In genomic region chr13:32018518-32019255, GRCm38 (mm10) we compare ENCODE assay signal across 9 mouse cellular contexts.
DNase-seq lines count a peak whose midpoint lies in the region; ATAC-seq lines count a peak whose summit lies in the region.
"Had no signal": no experiment of that assay in that cellular context is flagged by ENCODE, and none has a peak within 500 bp of the region (broad histone marks: within the 10 kb centered on the region; RNA-seq: fewer than 3 reads in every experiment).

No protein-coding gene starts in this region.

- H3K4me3 ChIP-seq in forebrain, embryonic 13.5 days = no peak overlapping the region
- no peak overlapping the region for H3K4me3 ChIP-seq in heart, embryonic 13.5 days
- no peak overlapping the region for H3K4me3 ChIP-seq in kidney, embryonic 16.5 days (ENCODE audit: low read length)
- H3K4me3 ChIP-seq in liver, embryonic 16.5 days (ENCODE audit: low read depth, low read length) = no peak overlapping the region
- H3K4me3 ChIP-seq: left cerebral cortex, adult 2 months had no signal

- no peaks in the 10 kb centered on the region for H3K36me3 ChIP-seq in forebrain, embryonic 13.5 days (ENCODE audit: poor library complexity, severe bottlenecking)
- H3K36me3 ChIP-seq in heart, embryonic 13.5 days = no peaks in the 10 kb centered on the region
- no peaks in the 10 kb centered on the region for H3K36me3 ChIP-seq in kidney, embryonic 16.5 days (ENCODE audit: insufficient read depth, low read length)
- no peaks in the 10 kb centered on the region for H3K36me3 ChIP-seq in liver, embryonic 16.5 days (ENCODE audit: control insufficient read depth, insufficient read depth)

- no peaks in the 10 kb centered on the region for H3K27me3 ChIP-seq in forebrain, embryonic 13.5 days
- no peaks in the 10 kb centered on the region for H3K27me3 ChIP-seq in heart, embryonic 13.5 days (replicated peaks)
- no peaks in the 10 kb centered on the region for H3K27me3 ChIP-seq in kidney, embryonic 16.5 days (ENCODE audit: insufficient read depth, low read length)
- no peaks in the 10 kb centered on the region for H3K27me3 ChIP-seq in liver, embryonic 16.5 days (ENCODE audit: control insufficient read depth, insufficient read depth, low read depth, low read length)

- H3K4me1 ChIP-seq in forebrain, embryonic 13.5 days = peaks cover 25% of the 10 kb centered on the region
- H3K4me1 ChIP-seq in heart, embryonic 13.5 days = peaks cover 30% of the 10 kb centered on the region
- peaks cover 29% of the 10 kb centered on the region for H3K4me1 ChIP-seq in kidney, embryonic 16.5 days (ENCODE audit: insufficient read depth, low read length)
- no peaks in the 10 kb centered on the region for H3K4me1 ChIP-seq in liver, embryonic 16.5 days (ENCODE audit: control insufficient read depth, low read depth, low read length)

- 25% methylated on average over 4 of the region's 4 CpGs for WGBS in forebrain, embryonic 13.5 days
- 25% methylated on average over 4 of the region's 4 CpGs for WGBS in heart, embryonic 13.5 days
- WGBS in kidney, embryonic 16.5 days = 13% methylated on average over 4 of the region's 4 CpGs
- 56% methylated on average over 4 of the region's 4 CpGs for WGBS in liver, embryonic 16.5 days (ENCODE audit: insufficient replicate concordance)

- no peak overlapping the region for H3K9ac ChIP-seq in forebrain, embryonic 13.5 days
- H3K9ac ChIP-seq in heart, embryonic 13.5 days = no peak overlapping the region
- H3K9ac ChIP-seq in kidney, embryonic 16.5 days (replicated peaks; ENCODE audit: low read length) = no peak overlapping the region
- H3K9ac ChIP-seq in liver, embryonic 16.5 days (ENCODE audit: low read depth, low read length) = no peak overlapping the region

- peak; percentile 77 for ATAC-seq in forebrain, embryonic 13.5 days
- peak; percentile 70; the same call in 1 of the 2 replicates for ATAC-seq in heart, embryonic 13.5 days (ENCODE audit: extremely low read depth, insufficient number of reproducible peaks, low FRiP score, low TSS enrichment)
- peak; percentile 89 for ATAC-seq in kidney, embryonic 16.5 days (ENCODE audit: low FRiP score, low TSS enrichment)
- ATAC-seq in liver, embryonic 16.5 days (ENCODE audit: low read depth) = peak; percentile 55

- H3K9me3 ChIP-seq in forebrain, embryonic 13.5 days (replicated peaks) = no peaks in the 10 kb centered on the region
- no peaks in the 10 kb centered on the region for H3K9me3 ChIP-seq in heart, embryonic 13.5 days
- no peaks in the 10 kb centered on the region for H3K9me3 ChIP-seq in kidney, embryonic 16.5 days (ENCODE audit: low read length)
- no peaks in the 10 kb centered on the region for H3K9me3 ChIP-seq in liver, embryonic 16.5 days (replicated peaks; ENCODE audit: control insufficient read depth, low read length)

- no peak overlapping the region for H3K4me2 ChIP-seq in forebrain, embryonic 13.5 days
- H3K4me2 ChIP-seq in heart, embryonic 13.5 days = 0 out of 2 replicates have a peak overlapping the region, but pooled peaks have one; percentile 1
- no peak overlapping the region for H3K4me2 ChIP-seq in kidney, embryonic 16.5 days (replicated peaks; ENCODE audit: low read depth, low read length)
- H3K4me2 ChIP-seq in liver, embryonic 16.5 days (ENCODE audit: low read depth, low read length) = no peak overlapping the region

- DNase-seq in 3T3-L1 (ENCODE audit: low read depth, low spot score) = peak; percentile 39
- DNase-seq in adrenal gland, postnatal 10 days = peak; percentile 89
- peak; percentile 16 to 35 for DNase-seq in right cerebral cortex, adult 2 months (ENCODE audit: low spot score in 2 of 2)
- no peak for DNase-seq in thymus, postnatal 0 days (ENCODE audit: low spot score)

- no peak overlapping the region for H3K27ac ChIP-seq in forebrain, embryonic 13.5 days
- peak overlapping the region; percentile 74 for H3K27ac ChIP-seq in heart, embryonic 13.5 days (replicated peaks)
- peak overlapping the region; percentile 35 for H3K27ac ChIP-seq in kidney, embryonic 16.5 days (ENCODE audit: low read length)
- H3K27ac ChIP-seq in liver, embryonic 16.5 days (ENCODE audit: low read length) = no peak overlapping the region
- H3K27ac ChIP-seq: left cerebral cortex, adult 2 months had no signal

Comparison
In these comparisons a context has a peak if more than half of its experiments do, and no peak if none do; other contexts are left out.
1. H3K27ac ChIP-seq: peak in heart, embryonic 13.5 days (single experiment) and kidney, embryonic 16.5 days (single experiment); none in forebrain, embryonic 13.5 days (single experiment) and liver, embryonic 16.5 days (single experiment).
2. Peak in every context shown above with its lines, with median percentiles within 50 percentile points of each other: ATAC-seq.